Mouse (Mus musculus) mature B cell (primary cell): ENCODE results near the gene Ackr1.

Experiments used
- in situ Hi-C: fragments of 300-500 bp; cut with MboI; formaldehyde crosslinking; loops from 2 replicates; pipeline ENCODE4 v1.14.3; 2019

Gene Ackr1

GRCm38 (mm10) chr1:173333312-173334253, at the start of gene Ackr1:
Ackr1 (minus strand) TSS chr1:173333750.
- in situ Hi-C loops: loop anchor here (10.0 to 25.0 kb wide), 2 partner anchors 61 to 1129 kb away; no protein-coding TSS in a partner anchor

GRCm38 (mm10) chr1:173381436-173381835, 47.9 kb upstream of the Ackr1 start:
- in situ Hi-C loops: loop anchor here (25.0 kb wide), 1 partner anchor 969 kb away; no protein-coding TSS in a partner anchor

- in situ Hi-C loops: loop anchor here (25.0 kb wide), 1 partner anchor 965 kb away; no protein-coding TSS in a partner anchor
Measured at GRCm38 (mm10) chr1:173377380-173378112, 44.0 kb upstream of the Ackr1 start.

GRCm38 (mm10) chr1:173374020-173374419, 40.5 kb upstream of the Ackr1 start:
- in situ Hi-C loops: no loop called here

- in situ Hi-C loops: no loop called here
Measured at GRCm38 (mm10) chr1:173371586-173371985, 38.0 kb upstream of the Ackr1 start.

- in situ Hi-C loops: no loop called here
Measured at GRCm38 (mm10) chr1:173370456-173370855, 36.9 kb upstream of the Ackr1 start.

GRCm38 (mm10) chr1:173369611-173370010, 36.1 kb upstream of the Ackr1 start:
- in situ Hi-C loops: no loop called here

GRCm38 (mm10) chr1:173367356-173368046, 34.0 kb upstream of the Ackr1 start, which contains the start of gene Cadm3:
Cadm3 (minus strand) TSS chr1:173367695.
- in situ Hi-C loops: no loop called here

GRCm38 (mm10) chr1:173366701-173367355, 33.3 kb upstream of the Ackr1 start:
- in situ Hi-C loops: no loop called here

- in situ Hi-C loops: no loop called here
Measured at GRCm38 (mm10) chr1:173365970-173366409, 32.4 kb upstream of the Ackr1 start.

GRCm38 (mm10) chr1:173364125-173364800, 30.7 kb upstream of the Ackr1 start:
- in situ Hi-C loops: no loop called here

GRCm38 (mm10) chr1:173363436-173363835, 29.9 kb upstream of the Ackr1 start:
- in situ Hi-C loops: no loop called here

- in situ Hi-C loops: no loop called here
Measured at GRCm38 (mm10) chr1:173361651-173362050, 28.1 kb upstream of the Ackr1 start.

- in situ Hi-C loops: no loop called here
Measured at GRCm38 (mm10) chr1:173359590-173360290, 26.2 kb upstream of the Ackr1 start.

GRCm38 (mm10) chr1:173357799-173358198, 24.2 kb upstream of the Ackr1 start:
- in situ Hi-C loops: no loop called here

GRCm38 (mm10) chr1:173356699-173357098, 23.1 kb upstream of the Ackr1 start:
- in situ Hi-C loops: no loop called here

GRCm38 (mm10) chr1:173355107-173355846, 21.7 kb upstream of the Ackr1 start:
- in situ Hi-C loops: no loop called here

GRCm38 (mm10) chr1:173350372-173350957, 16.9 kb upstream of the Ackr1 start, which contains the start of gene Aim2:
Aim2 (plus strand) TSS chr1:173350879.
- in situ Hi-C loops: no loop called here

GRCm38 (mm10) chr1:173349946-173350345, 16.4 kb upstream of the Ackr1 start:
- in situ Hi-C loops: loop anchor here (25.0 kb wide), 1 partner anchor 1112 kb away; no protein-coding TSS in a partner anchor
